Mouse (Mus musculus): Measurements from ENCODE around the gene Gdf15. TPM values are rescaled to one million over a fixed set of nuclear protein-coding genes. Genes with fewer than 3 reads are reported as not detected.

The Gdf15 gene
- total and polyA plus RNA-seq, 3 experiments, result 0.15 to 0.63 TPM; not detected in 1

DNA sequence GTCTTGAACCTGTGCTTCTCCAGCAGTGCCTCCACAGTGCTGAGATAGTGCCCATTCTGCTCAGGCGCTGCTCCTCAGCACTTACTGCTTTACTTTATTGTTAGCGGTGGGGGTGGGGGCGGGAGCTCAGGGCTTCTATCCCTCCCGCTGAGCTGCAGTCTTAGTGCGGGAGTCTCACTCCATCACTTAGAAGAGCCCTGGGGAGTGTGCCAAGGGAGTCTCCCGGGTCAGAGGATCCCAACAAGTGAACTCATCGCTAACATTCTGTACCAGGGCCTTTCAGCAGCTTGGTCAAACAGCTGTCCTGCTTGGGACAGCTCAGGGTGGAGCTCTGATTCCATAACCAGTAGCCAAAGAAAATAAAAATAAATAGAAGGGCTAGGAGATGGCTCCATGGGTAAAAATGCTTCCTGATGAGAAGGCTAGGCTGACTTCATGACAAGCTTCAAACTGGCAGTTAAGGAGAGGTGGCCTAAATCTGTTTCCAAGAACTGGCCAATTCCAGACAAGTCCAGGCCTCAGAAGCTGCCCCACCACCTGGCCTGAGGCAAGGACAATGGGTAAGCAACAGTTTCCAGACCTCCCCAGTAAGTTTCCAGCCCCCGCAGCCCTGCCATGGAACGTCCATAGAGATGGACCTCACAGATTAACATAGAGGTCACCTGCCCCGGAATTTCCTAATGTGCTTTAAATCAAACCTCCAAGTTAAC is 39.5 kb upstream of the Gdf15 start:
- peaks cover 22% of the 10 kb centered on the region for H3K79me2 ChIP-seq (ENCODE audit: control insufficient read depth, insufficient read depth, low read length, poor library complexity)
- H3K27me3 ChIP-seq (ENCODE audit: control insufficient read depth in 1 of 2, insufficient read depth in 2 of 2, low read length in 2 of 2), result no peaks in the 10 kb centered on the region
- no peaks in the 10 kb centered on the region for H3K9me3 ChIP-seq (replicated peaks; ENCODE audit: insufficient read depth, low read length)
- H3K9ac ChIP-seq (ENCODE audit: control insufficient read depth, low read depth, low read length, poor library complexity, severe bottlenecking), result no peak overlapping the region
- H3K36me3 ChIP-seq (ENCODE audit: control insufficient read depth in 1 of 2, insufficient read depth in 2 of 2, low read length in 2 of 2), result peaks cover 0 to 20% of the 10 kb centered on the region in 2 experiments; a peak in 2 of 4 replicates
- H3K4me3 ChIP-seq (ENCODE audit: control insufficient read depth in 1 of 2, insufficient read depth in 1 of 2, low read depth in 2 of 2, low read length in 2 of 2), result peak overlapping the region in 1 of 2 experiments; percentile 2; a peak in 1 of 4 replicates
- no peak overlapping the region for H3K27ac ChIP-seq (ENCODE audit: control insufficient read depth, low read depth, low read length)
- no peak for DNase-seq (ENCODE audit: low read depth, low spot score)
- peaks cover 5 to 21% of the 10 kb centered on the region in 2 experiments; a peak in 3 of 4 replicates for H3K4me1 ChIP-seq (ENCODE audit: control insufficient read depth in 1 of 2, insufficient read depth in 2 of 2, low read length in 2 of 2)
- no peak for TF ChIP-seq ELF1 (IDR thresholded peaks at IDR 0.05; ENCODE audit: low read depth, low read length)
- TF ChIP-seq TBP (IDR thresholded peaks at IDR 0.05; ENCODE audit: low read depth, low read length), result no peak
- no peak for TF ChIP-seq GATA1 (IDR thresholded peaks at IDR 0.05; ENCODE audit: low read depth, low read length)
- TF ChIP-seq CTCF (IDR thresholded peaks at IDR 0.05 in 2 of 3, conservative IDR thresholded peaks at IDR 0.05 in 1 of 3; ENCODE audit: control insufficient read depth in 1 of 3, insufficient read depth in 1 of 3, low read depth in 2 of 3, low read length in 3 of 3, poor library complexity in 1 of 3, severe bottlenecking in 1 of 3), result no peak
- no peak for TF ChIP-seq MYC (IDR thresholded peaks at IDR 0.05; ENCODE audit: low read depth, low read length)
- TF ChIP-seq MXI1 (IDR thresholded peaks at IDR 0.05; ENCODE audit: low read depth, low read length), result no peak
- no peak for TF ChIP-seq RCOR1 (IDR thresholded peaks at IDR 0.05; ENCODE audit: low read depth, low read length)
- TF ChIP-seq USF1 (IDR thresholded peaks at IDR 0.05; ENCODE audit: low read depth, low read length), result no peak
- no peak for TF ChIP-seq ETS1 (IDR thresholded peaks at IDR 0.05; ENCODE audit: low read depth, low read length)
- no peak for TF ChIP-seq TCF12 (IDR thresholded peaks at IDR 0.05; ENCODE audit: low read depth, low read length)
- TF ChIP-seq NELFE (IDR thresholded peaks at IDR 0.05; ENCODE audit: low read depth, low read length), result no peak
- TF ChIP-seq BHLHE40 (IDR thresholded peaks at IDR 0.05; ENCODE audit: borderline replicate concordance, low read depth, low read length), result no peak
- TF ChIP-seq HCFC1 (IDR thresholded peaks at IDR 0.05; ENCODE audit: low read depth, low read length), result no peak
- no peak for TF ChIP-seq MAX (IDR thresholded peaks at IDR 0.05; ENCODE audit: low read length)

GRCm38 (mm10) chr8:70667071-70667470 is 34.8 kb upstream of the Gdf15 start:
- no peak for DNase-seq (ENCODE audit: low read depth, low spot score)
- H3K9ac ChIP-seq (ENCODE audit: control insufficient read depth, low read depth, low read length, poor library complexity, severe bottlenecking), result no peak overlapping the region
- no peaks in the 10 kb centered on the region for H3K79me2 ChIP-seq (ENCODE audit: control insufficient read depth, insufficient read depth, low read length, poor library complexity)
- H3K4me3 ChIP-seq (ENCODE audit: control insufficient read depth in 1 of 2, insufficient read depth in 1 of 2, low read depth in 2 of 2, low read length in 2 of 2), result no peak overlapping the region
- no peaks in the 10 kb centered on the region for H3K9me3 ChIP-seq (replicated peaks; ENCODE audit: insufficient read depth, low read length)
- H3K36me3 ChIP-seq (ENCODE audit: control insufficient read depth in 1 of 2, insufficient read depth in 2 of 2, low read length in 2 of 2), result 0 out of 4 replicates have a peak, but pooled peaks cover 0 to 2% of the 10 kb centered on the region in 2 experiments
- peaks cover 0 to 7% of the 10 kb centered on the region in 2 experiments; a peak in 2 of 4 replicates for H3K4me1 ChIP-seq (ENCODE audit: control insufficient read depth in 1 of 2, insufficient read depth in 2 of 2, low read length in 2 of 2)
- H3K27ac ChIP-seq (ENCODE audit: control insufficient read depth, low read depth, low read length), result no peak overlapping the region
- no peaks in the 10 kb centered on the region for H3K27me3 ChIP-seq (ENCODE audit: control insufficient read depth in 1 of 2, insufficient read depth in 2 of 2, low read length in 2 of 2)
- TF ChIP-seq TBP (IDR thresholded peaks at IDR 0.05; ENCODE audit: low read depth, low read length) (no peak), BHLHE40 (IDR thresholded peaks at IDR 0.05; ENCODE audit: borderline replicate concordance, low read depth, low read length) (no peak), MAZ (IDR thresholded peaks at IDR 0.05; ENCODE audit: low read depth, low read length) (no peak), MYC (IDR thresholded peaks at IDR 0.05; ENCODE audit: low read depth, low read length) (no peak), ZC3H11A (IDR thresholded peaks at IDR 0.05; ENCODE audit: low read depth, low read length) (no peak), MXI1 (IDR thresholded peaks at IDR 0.05; ENCODE audit: low read depth, low read length) (no peak), SMC3 (IDR thresholded peaks at IDR 0.05; ENCODE audit: low read depth, low read length) (no peak), NELFE (IDR thresholded peaks at IDR 0.05; ENCODE audit: low read depth, low read length) (no peak), JUND (IDR thresholded peaks at IDR 0.05; ENCODE audit: low read depth, low read length) (no peak), SIN3A (IDR thresholded peaks at IDR 0.05; ENCODE audit: low read length) (no peak), HCFC1 (IDR thresholded peaks at IDR 0.05; ENCODE audit: low read depth, low read length) (no peak), UBTF (IDR thresholded peaks at IDR 0.05; ENCODE audit: borderline replicate concordance, insufficient read depth, low read depth, low read length) (no peak)

Measured in MEL (cell line).